Mouse (Mus musculus): ENCODE measurements at regions not wholly inside any gene's neighbourhood (a gene's known extent, or its start where the extent isn't known, plus 50 kb on each side); places are given as distances from the start of the nearest gene placed in this dataset.
"Not testable (repeated sequence)": the region's sequence is repeated elsewhere in the genome, so short reads cannot be mapped to it uniquely, and the experiment has no call there.

DNA sequence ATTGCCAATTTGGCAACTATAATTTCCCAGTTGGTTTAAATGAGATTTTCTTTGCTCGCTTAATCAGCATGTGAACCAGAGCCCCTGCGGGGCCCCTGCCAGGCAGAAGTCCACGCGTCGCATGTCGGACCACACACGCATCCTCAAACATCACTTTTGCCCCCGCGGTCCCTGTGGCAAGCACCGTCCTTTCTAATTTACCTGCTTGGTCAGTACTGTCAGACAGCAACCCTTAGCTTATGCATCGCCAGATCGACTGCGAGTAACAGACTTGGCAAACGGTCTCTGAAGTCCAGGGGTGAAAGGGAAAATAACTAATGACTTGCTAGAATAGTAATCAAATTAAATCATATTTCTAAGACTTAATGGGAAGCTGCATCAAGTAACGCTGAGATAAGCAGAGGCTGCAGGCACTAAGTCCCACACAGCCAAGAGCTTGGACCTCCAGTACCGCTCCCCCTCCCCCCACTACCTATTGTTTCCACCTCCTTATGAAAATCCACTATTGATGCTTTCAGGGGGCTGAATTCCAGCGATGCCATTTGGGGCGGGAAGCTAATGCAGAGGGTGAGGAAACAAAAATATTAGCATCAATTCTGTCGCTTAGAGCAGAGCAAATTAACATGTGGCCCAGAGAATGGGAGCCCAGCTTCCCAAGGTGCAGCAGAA is 142.0 kb upstream of the Cntnap4 start:
- DNase-seq (ENCODE audit: extremely low spot score in 1 of 2, low spot score in 1 of 2) = no peak

DNA sequence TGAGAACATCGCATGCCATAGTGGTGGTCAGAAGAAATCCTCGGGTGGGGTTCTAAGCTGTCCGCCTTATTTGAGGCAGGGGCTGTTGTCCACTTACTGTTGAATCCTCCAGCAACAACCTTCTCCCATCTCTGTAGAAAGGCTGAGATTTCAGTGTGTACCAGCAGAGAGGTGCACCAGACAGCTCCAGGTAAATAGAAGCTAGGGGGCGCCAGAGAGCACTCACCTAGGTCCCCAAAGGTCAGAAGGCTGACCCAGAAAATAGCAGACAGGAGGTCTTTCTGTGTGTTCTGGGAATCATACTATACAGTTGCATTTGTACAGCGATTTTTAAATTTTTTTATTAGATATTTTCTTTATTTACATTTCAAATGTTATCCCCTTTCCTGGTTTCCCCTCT is 157.9 kb upstream of the Cntnap4 start:
- DNase-seq (ENCODE audit: extremely low spot score in 1 of 2, low spot score in 1 of 2) = no peak

DNA sequence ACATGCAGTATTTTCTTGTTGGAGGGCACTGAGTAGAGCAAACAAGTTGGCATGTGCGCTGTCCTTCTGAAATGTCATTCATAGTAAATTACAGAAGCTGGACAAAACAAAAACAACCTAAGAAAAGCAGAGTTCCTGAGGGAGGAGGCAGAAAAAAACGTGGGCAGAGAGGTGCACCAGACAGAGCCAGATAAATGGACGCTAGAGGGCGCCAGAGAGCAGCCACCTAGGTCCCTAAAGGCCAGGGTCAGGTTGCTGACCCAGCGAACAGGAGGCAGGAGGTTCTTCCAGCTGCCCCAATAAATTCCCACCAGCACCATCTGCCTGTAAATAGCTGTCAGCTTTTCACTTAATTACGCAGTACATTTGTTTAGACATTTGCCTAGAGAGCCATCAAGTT is 158.6 kb upstream of the Cntnap4 start:
- DNase-seq (ENCODE audit: extremely low spot score in 1 of 2, low spot score in 1 of 2) = peak in 1 of 2 experiments; percentile 49

DNA sequence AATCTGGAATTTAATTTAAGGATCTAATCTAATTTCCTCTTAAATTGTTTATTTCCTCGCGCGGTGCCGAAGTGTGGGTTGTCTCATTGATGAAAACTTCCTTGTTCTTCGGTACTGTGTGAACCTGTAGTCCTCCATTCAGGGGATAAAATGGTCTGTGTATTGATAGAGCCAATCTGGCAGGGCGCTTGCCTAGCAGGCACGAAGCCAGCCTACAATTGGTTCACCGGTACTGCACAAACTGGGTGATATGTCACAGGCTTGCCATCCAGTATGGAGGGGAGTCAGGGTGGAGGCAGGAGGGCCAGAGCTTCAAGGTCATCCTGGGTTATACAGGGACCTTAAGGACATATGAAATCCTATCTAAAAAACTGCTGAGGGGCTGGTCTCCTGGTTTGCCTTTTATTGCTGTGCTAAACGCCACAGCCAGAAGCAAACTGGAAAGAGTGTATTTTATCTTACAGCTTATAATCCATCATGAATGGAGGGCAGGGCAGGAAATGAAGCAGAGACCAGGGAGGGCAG is 161.6 kb upstream of the Cntnap4 start:
- DNase-seq (ENCODE audit: extremely low spot score in 1 of 2, low spot score in 1 of 2) = no peak

DNA sequence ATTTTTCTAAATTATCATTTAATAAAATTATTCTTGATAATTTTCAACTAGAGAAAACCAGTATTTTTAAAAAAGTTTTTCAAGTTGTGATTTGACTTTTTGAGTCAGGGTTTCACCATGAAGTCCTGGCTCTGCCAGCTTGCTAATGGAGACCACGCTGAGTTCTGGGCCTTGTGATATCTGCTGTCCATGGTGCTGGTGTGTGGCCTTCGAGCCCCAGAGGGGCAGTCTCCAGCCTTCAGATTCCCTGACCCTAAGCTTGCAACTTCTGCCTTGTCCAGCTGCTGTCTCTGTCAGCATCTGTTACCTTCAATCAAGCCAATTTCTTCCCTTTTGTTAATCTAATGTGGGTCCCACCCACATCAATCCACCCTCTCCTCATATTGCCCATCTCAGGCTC is 165.8 kb upstream of the Cntnap4 start:
- DNase-seq (ENCODE audit: extremely low spot score in 1 of 2, low spot score in 1 of 2) = no peak

DNA sequence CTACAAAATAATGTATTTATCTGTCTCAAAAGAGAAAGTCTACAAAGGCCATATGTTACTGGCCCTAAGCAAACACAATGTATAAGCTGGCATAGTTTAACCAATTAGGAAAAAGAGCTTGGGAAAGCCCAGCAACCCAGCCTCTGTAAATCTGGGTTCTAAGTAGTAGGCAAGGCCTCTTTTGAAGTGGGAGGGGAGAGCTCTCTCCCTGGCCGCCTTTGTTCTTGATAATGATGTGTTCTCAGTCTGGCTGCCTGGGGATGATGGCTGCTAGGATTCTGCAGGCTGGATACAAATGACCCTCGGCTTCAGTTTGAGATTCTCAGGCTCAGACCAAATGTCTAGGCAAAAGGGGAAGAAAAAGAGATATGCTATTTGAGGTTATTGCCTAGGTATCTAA is 172.4 kb upstream of the Cntnap4 start:
- DNase-seq (ENCODE audit: extremely low spot score in 1 of 2, low spot score in 1 of 2) = no peak

DNA sequence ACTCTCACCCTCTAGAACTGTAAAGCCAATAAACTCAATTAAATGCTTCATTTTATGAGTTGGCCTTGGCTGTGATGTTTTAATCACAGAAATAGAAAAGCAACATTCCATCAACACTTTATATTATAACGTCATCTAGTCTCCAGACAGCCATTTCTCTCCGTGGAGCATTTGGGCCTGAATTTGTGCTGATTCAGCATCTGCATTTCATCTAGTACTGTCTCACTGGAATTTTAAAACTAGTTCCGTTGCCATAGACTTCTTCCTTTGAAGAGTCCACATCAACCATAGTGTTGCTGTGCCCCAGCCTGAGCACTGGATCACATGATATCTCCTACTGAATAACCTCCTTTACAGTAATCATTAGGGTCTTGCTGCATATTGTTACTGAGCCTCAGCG is 179.7 kb upstream of the Cntnap4 start:
- no peak for DNase-seq (ENCODE audit: extremely low spot score in 1 of 2, low spot score in 1 of 2)

DNA sequence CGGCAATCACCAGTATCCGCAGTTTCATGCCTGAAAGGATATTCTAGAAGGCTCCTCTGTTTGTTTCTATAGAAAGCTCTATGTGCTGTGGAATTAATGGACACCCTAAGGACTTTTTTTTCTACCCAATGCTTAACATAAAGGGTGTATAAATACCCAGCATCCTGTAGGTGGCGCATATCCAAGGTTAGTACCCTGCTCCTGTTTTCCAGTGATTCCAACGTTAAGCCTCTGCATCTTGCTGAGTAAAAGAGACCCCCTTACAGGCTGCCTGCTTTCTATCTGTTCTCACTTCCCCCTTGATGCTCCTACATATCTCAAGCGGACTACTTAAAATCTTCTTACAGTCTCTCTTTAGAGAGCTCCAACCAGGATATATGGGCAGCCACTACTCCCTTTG is 221.5 kb upstream of the Cntnap4 start:
- DNase-seq (ENCODE audit: extremely low spot score in 1 of 2, low spot score in 1 of 2) = peak in 1 of 2 experiments; percentile 42

DNA sequence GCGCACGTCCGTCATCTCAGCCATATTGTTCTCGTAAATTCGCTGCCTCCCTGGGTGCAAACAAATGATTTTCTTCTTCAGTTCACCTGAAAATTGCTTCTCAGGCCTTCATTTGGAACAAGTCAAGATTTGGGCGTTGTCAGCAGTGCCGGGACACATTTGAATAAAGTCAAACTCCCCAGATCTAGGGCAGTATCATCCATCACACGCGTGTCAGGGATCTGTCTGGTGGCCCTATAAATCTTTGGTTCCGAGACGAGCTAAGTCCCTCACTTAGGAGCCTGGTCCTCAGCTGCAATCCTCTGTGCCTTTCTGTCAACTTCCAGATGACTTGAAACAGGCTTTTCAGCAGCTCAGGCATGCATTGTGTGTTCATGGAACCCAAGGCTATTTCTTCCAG is 236.7 kb upstream of the Cntnap4 start:
- no peak for DNase-seq (ENCODE audit: extremely low spot score in 1 of 2, low spot score in 1 of 2)

DNA sequence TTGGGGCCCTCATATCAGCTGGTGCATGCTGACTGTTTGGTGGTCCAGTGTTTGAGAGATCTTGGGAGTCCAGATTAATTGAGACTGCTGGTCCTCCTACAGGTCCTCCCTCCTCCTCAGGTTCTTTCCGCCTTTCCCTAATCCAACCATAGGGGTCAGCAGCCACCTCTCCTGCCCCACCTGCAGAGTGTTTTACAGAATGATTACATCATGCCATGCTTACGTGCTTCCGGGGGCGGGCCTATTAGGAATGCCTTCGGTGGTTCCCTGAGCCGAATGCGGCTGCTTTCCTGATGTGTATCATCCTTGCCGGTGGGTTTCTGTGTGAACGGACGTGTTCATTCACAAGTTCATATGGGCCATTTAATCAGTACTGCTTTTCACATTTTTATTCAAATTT is 237.8 kb upstream of the Cntnap4 start:
- no peak for DNase-seq (ENCODE audit: extremely low spot score in 1 of 2, low spot score in 1 of 2)

DNA sequence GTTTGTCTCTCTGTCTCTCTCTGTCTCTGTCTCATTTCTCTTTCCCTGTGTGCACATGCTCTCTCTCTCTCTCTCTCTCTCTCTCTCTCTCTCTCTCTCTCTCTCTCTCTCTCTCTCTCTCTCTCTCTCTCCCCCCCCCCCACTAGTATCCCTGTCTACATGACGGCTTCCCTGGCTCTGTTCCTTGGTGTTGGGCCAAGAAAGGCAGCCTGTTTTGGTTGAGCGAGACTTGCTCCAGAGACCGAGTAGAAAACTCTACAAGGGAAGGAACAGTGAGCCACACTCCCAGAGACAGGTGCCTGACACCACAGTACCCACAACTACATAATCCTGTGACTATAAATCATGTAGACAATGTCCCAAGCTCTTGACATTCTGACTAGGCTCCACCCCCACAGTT is 260.0 kb upstream of the Cntnap4 start:
- DNase-seq (ENCODE audit: extremely low spot score in 1 of 2, low spot score in 1 of 2) = no peak

DNA sequence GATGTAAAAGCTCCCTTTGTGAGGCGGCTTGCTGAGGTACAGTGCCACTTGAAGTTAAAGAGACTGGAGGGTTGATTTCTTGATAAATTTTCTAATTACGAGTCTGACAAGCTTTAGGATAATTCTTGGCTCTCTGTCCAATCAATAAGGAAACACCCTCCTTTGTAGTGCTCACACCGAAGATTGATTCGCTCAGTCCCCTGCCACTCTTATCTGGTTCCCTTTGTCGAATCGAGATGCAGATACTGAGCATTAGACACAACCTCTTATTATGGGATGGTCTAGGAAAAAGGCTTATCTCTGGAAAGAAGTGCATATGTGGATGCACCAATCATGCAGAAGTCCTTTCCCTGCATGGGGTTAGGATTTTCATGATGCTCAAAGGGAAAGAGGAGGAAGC is 261.5 kb upstream of the Cntnap4 start:
- DNase-seq (ENCODE audit: extremely low spot score in 1 of 2, low spot score in 1 of 2) = no peak

DNA sequence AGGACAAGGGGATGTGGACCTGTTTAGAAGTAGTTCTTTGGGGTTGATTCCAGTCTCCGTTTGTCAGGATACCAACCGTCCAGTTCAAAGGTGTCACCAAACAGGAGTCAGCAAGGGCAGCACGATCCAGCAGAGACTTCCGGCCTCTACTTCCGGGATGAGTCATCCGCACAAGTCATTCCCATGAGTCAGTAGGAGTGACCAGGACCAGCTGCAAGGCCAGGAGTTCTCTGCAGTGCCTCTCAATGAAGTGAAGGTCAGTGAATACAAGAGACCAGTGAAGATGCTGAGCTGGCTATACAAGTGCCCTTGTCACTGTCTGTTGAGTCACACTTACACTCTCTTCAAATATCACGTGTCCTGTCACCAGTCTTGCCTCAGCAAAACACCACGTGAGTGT is 272.8 kb upstream of the Cntnap4 start:
- no peak for DNase-seq (ENCODE audit: extremely low spot score in 1 of 2, low spot score in 1 of 2)

DNA sequence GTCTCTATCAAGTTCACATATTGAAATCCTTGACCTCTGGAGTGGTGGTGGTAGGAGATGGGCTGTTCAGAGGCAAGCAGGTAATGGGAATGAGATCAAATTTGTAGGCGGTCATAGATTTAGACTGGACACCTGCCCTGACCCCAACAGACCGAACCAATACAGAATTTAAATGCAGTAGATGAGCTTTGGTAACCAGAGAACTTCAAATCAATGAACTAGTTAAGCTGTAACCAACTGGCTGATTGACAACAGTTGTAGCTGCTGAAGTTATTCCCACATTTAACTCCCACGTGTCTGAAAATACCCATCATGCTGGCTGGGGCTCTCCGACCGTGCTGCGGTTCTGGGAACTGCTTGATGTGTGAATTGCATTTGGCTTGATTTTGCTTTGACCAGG is 268.5 kb upstream of the Gm6793 start:
- DNase-seq (ENCODE audit: extremely low spot score in 1 of 2, low spot score in 1 of 2) = no peak

DNA sequence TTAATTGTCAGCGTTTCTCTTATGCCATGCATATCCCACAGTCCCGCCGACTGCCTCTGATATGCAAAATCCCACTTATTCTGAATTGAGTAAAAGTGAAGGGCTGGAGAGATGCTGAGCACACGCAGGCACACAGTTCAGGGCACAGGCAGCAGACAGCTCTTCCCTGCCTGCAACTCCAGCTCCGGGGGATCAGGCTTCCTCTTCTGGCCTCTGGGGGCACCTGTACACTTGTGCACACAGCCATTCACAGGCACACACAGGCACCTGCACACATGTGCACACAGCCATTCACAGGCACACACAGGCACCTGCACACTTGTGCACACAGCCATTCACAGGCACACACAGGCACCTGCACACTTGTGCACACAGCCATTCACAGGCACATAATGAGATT is 254.8 kb upstream of the Gm6793 start:
- DNase-seq (ENCODE audit: extremely low spot score in 1 of 2, low spot score in 1 of 2) = no peak

DNA sequence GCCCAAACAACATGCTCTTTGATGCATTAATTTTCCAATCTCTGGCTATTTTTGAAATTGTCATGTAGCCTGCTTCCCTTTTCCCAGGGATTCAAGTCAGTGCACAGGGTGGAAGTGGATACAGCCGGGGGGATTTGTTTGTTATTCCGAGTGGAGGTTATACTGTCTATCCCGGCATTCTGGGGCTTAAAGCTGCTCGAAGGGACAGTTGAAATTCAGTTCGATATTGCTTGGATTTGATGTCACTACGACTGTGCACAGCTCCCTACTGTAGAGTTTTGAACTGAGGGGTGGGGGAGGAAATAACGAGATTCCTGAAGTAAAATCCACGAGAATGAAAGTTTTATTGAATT is 254.4 kb upstream of the Gm6793 start:
- DNase-seq (ENCODE audit: extremely low spot score in 1 of 2, low spot score in 1 of 2) = no peak

DNA sequence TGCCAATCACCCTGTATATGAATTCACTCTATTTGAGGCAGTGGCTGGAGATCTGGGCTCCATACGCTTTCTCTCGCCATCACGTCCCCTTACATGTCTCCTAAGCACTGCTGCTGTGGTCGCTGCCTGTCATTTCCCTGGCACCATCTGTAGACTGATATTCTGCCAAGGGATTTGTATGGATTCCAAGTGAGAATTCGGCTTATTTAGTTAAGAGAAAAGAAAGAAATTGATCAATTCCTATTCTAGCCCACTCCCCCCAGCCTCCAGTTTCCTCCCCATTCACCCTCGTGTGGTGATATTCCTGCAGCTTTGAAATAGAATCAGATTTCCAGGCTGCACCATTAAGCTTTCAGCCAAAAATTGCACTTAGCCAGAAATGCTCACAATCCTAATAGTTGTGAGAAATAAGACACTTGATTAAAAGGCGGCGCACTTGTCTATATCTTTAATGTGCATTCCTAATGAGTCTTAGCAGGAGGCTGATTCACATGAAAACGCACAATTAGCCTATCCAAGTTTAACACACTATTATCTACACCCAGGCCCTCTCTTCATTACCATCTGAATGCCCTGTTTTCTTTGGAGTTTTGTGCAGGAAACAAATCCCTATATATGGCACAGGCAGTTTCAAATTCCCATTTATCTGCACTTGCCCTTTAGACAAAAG is 253.8 kb upstream of the Gm6793 start:
- peak in 1 of 2 experiments; percentile 63 for DNase-seq (ENCODE audit: extremely low spot score in 1 of 2, low spot score in 1 of 2)

DNA sequence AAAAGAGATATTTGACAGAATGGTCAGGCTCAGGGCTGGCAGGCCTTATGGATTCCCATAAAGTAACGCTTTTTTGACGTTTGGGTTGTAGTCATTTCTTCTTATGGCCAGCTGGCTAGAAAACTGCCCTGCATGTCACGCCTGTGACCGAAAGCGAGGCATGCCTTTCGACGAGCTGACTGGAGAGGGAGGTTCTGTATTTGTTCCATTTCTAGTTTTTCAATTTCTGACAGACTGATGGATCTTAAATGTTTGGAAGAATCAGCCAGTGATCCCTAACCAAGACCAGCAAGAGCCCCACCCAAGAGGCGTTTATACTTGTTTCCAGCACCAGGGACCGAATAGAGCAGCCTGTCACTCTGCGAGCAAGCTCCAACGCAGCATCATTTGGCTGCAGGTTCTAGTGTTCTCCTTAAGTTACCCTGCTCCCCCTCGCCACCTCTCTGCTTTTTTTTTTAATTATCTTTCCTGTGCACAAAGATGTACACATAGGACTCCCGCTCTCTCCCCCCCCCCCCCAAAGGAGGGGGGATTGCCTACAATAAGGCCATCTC is 243.2 kb upstream of the Gm6793 start:
- DNase-seq (ENCODE audit: extremely low spot score in 1 of 2, low spot score in 1 of 2) = no peak

DNA sequence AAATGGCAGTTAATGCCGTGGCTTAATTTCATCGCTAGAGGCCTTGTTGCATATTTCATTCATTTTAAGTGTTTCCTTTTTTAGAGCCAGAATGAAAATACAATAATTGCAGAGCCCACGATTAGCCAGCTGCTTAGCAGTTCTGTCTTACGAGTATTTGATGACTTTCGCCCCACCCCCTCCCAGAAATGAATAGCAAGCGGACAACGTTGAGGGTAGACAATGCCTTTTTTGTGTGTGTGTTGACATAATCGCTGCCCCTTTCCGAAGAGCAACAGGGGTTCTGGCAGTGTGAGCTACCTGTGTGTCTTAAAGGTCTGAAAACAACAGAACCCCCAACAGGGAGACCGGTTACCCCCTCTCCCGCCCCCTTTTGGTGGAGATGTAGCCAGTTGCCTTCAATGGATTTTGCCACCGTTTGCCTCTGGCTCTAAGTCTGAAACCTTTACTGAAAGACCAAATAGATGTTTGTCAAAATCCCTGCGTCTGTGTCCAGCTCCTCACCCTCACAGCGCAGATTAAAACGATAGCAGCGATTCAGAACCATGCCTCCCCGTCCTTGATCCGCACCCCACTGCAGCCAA is 242.6 kb upstream of the Gm6793 start:
- no peak for DNase-seq (ENCODE audit: extremely low spot score in 1 of 2, low spot score in 1 of 2)

DNA sequence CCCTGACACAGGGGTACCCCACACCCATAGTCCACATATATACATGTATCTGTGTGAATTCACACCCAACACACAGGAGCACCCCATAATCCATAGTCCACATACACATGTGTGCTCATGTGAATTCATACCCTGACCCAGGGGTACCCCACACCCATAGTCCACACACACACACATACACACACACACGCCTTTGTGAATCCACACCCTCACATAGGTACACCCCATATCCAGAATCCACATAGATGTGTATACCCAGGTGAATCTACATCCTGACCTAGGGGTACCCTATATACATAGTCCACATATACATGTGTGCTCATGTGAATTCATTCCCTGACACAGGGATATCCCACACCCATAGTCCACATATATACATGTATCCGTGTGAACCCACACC is 231.8 kb upstream of the Gm6793 start:
- DNase-seq (ENCODE audit: extremely low spot score in 1 of 2, low spot score in 1 of 2) = not testable (repeated sequence)

DNA sequence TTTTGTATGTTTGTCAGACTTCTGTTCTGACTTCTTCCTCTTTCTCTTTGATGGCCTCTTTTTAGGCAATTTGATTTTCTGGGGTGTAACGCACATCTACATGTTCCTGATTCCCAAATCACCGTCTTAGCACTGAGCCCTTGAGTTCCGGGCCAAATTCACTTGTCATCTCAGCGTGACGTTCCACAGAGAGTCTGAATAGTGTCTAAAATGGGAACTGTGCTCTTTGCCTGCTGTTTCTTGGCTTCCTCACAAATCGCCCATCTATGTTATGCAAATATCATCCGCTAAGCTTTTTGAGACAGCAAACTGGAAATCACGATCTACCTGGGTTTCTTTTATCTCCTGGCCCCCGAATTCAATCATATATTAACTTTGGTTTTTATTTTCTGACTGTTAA is 223.8 kb upstream of the Gm6793 start:
- DNase-seq (ENCODE audit: extremely low spot score in 1 of 2, low spot score in 1 of 2) = peak; percentile 17 to 48

DNA sequence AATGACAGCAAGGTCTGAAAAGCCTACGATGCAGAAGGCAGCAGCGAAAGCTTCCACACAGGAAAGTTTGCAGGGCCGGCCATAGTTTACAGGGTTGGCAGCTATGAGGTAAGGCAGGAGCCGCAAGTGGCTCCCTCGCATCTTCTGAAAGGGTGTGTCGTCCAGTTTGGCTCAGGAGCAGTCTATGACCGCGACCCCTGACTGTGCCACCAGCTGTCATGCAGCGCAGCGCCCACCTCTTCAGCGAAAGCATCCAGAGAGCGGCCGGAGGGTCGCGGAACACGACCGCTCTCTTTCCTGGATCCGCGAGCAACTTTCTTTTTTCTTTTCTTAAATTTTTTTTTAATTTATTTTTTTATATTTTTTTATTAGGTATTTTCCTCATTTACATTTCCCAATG is 221.9 kb upstream of the Gm6793 start:
- DNase-seq (ENCODE audit: extremely low spot score in 1 of 2, low spot score in 1 of 2) = not testable (repeated sequence)
